Mouse (Mus musculus): ENCODE results near the gene Crim1. TPM values are rescaled to one million over a fixed set of nuclear protein-coding genes. Genes with fewer than 3 reads are reported as not detected.

Gene Crim1
- polyA plus RNA-seq, 1 experiment from 2014 or later = 4.7 TPM

DNA sequence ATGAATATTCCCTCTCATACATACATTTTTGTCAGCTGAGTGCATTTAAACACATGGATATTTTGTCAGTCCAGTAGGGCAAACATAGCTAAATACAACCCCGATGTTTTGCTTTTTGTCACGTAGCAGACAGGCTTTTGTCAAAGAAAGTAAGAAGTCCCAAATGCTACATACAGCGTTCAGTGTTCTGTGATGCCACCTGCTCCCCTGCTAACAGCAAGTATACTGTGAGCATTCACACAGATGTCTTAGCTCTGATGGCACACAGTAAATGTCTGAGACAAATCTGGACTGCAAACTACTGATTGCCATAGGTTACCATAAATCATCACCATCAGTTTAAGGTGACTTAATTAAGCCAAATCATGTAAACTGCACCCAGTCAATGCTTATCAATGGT lies 143.6 kb downstream of the Crim1 start:
- Histone ChIP-seq H3K27ac (ENCODE audit: low read length) (no peak overlapping the region), H3K9ac (ENCODE audit: low read length) (no peak overlapping the region), H3K27me3 (ENCODE audit: control insufficient read depth, insufficient read depth, low read depth, low read length) (no peaks in the 10 kb centered on the region; the same call in 1 of the 2 replicates), H3K4me2 (ENCODE audit: low read depth, low read length) (no peak overlapping the region), H3K4me1 (replicated peaks; ENCODE audit: control insufficient read depth, insufficient read depth, low read length) (peaks cover under 1% of the 10 kb centered on the region; the same call in 1 of the 2 replicates), H3K4me3 (ENCODE audit: low read length) (no peak overlapping the region), H3K9me3 (ENCODE audit: control insufficient read depth, low read length) (no peaks in the 10 kb centered on the region), H3K36me3 (ENCODE audit: control insufficient read depth, insufficient read depth, low read length) (no peaks in the 10 kb centered on the region)
- no peak for ATAC-seq (ENCODE audit: low read depth)
- 86% methylated on average over 3 of the region's 3 CpGs for WGBS

- H3K9me3 ChIP-seq (ENCODE audit: control insufficient read depth, low read length) = no peaks in the 10 kb centered on the region
- H3K4me3 ChIP-seq (ENCODE audit: low read length) = no peak overlapping the region
- no peak overlapping the region for H3K4me2 ChIP-seq (ENCODE audit: low read depth, low read length)
- H3K36me3 ChIP-seq (ENCODE audit: control insufficient read depth, insufficient read depth, low read length) = no peaks in the 10 kb centered on the region
- H3K27ac ChIP-seq (ENCODE audit: low read length) = no peak overlapping the region
- WGBS = 94% methylated on average over 17 of the region's 17 CpGs
- ATAC-seq (ENCODE audit: low read depth) = no peak
- peaks cover 3% of the 10 kb centered on the region for H3K27me3 ChIP-seq (ENCODE audit: control insufficient read depth, insufficient read depth, low read depth, low read length)
- H3K4me1 ChIP-seq (replicated peaks; ENCODE audit: control insufficient read depth, insufficient read depth, low read length) = no peaks in the 10 kb centered on the region
- H3K9ac ChIP-seq (ENCODE audit: low read length) = no peak overlapping the region
Observed at GRCm38 (mm10) chr17:78347111-78347801, 147.2 kb downstream of the Crim1 start.

DNA sequence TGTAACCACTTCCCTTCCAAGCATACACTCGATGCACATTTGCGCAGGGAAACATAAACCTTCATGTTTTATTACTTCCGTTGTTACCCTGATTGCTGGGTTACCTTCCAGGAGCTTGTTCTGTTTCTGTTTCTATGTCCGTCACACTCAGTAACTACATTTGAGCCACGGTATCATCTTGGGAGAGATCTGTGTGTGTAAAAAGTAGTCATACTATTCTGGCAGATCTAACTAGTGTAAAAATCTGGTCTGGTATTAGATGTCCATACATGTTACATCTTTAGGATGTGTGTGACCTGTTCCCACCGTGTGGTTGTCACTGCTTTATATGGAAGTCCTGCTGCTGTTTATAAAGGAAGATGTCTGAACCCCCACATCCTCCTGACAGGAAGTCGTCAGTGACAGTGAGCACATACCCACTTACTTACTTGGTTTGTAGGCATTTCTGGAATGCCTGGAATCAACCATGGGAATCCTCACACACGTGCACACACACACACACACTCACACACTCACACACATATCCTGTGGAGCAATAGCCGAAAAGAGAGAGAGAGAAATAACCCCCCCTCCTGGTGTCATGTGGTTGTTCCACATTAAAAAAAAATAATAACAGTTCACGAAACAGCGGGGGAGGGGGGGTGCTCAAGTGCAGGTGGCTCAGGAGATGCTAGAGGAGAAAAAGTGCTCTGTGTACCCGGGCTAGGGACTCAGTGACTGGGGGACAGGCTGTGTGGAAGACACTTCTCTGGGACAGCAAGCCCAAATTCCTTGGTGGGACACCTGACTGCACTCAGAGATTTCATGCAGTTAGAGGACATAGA lies 151.8 kb downstream of the Crim1 start:
- peak; percentile 15; the same call in 1 of the 2 replicates for ATAC-seq (ENCODE audit: low read depth)
- WGBS = 58% methylated on average over 12 of the region's 12 CpGs
- Histone ChIP-seq H3K9me3 (ENCODE audit: control insufficient read depth, low read length) (no peaks in the 10 kb centered on the region), H3K9ac (ENCODE audit: low read length) (no peak overlapping the region), H3K27me3 (ENCODE audit: control insufficient read depth, insufficient read depth, low read depth, low read length) (peaks cover 3% of the 10 kb centered on the region), H3K36me3 (ENCODE audit: control insufficient read depth, insufficient read depth, low read length) (peaks cover 5% of the 10 kb centered on the region; the same call in 1 of the 2 replicates), H3K27ac (ENCODE audit: low read length) (no peak overlapping the region), H3K4me3 (ENCODE audit: low read length) (no peak overlapping the region), H3K4me2 (ENCODE audit: low read depth, low read length) (no peak overlapping the region), H3K4me1 (replicated peaks; ENCODE audit: control insufficient read depth, insufficient read depth, low read length) (no peaks in the 10 kb centered on the region)

- Histone ChIP-seq H3K36me3 (ENCODE audit: control insufficient read depth, insufficient read depth, low read length) (peaks cover 5% of the 10 kb centered on the region; the same call in 1 of the 2 replicates), H3K9me3 (ENCODE audit: control insufficient read depth, low read length) (no peaks in the 10 kb centered on the region), H3K27me3 (ENCODE audit: control insufficient read depth, insufficient read depth, low read depth, low read length) (peaks cover 3% of the 10 kb centered on the region; the same call in 1 of the 2 replicates), H3K4me3 (ENCODE audit: low read length) (no peak overlapping the region), H3K27ac (ENCODE audit: low read length) (no peak overlapping the region), H3K4me1 (replicated peaks; ENCODE audit: control insufficient read depth, insufficient read depth, low read length) (no peaks in the 10 kb centered on the region), H3K9ac (ENCODE audit: low read length) (no peak overlapping the region), H3K4me2 (ENCODE audit: low read depth, low read length) (no peak overlapping the region)
- WGBS = 78% methylated on average over 3 of the region's 3 CpGs
- ATAC-seq (ENCODE audit: low read depth) = no peak
Observed at GRCm38 (mm10) chr17:78352500-78352855, 152.4 kb downstream of the Crim1 start.

- no peak overlapping the region for H3K27ac ChIP-seq (ENCODE audit: low read length)
- H3K9me3 ChIP-seq (ENCODE audit: control insufficient read depth, low read length) = no peaks in the 10 kb centered on the region
- no peak overlapping the region for H3K9ac ChIP-seq (ENCODE audit: low read length)
- ATAC-seq (ENCODE audit: low read depth) = no peak
- no peaks in the 10 kb centered on the region for H3K4me1 ChIP-seq (replicated peaks; ENCODE audit: control insufficient read depth, insufficient read depth, low read length)
- H3K36me3 ChIP-seq (ENCODE audit: control insufficient read depth, insufficient read depth, low read length) = peaks cover 5% of the 10 kb centered on the region; the same call in 1 of the 2 replicates
- WGBS = 85% methylated on average over 2 of the region's 2 CpGs
- no peak overlapping the region for H3K4me2 ChIP-seq (ENCODE audit: low read depth, low read length)
- H3K4me3 ChIP-seq (ENCODE audit: low read length) = no peak overlapping the region
- H3K27me3 ChIP-seq (ENCODE audit: control insufficient read depth, insufficient read depth, low read depth, low read length) = peaks cover 1% of the 10 kb centered on the region; the same call in 1 of the 2 replicates
Observed at GRCm38 (mm10) chr17:78354411-78354810, 154.4 kb downstream of the Crim1 start.

GRCm38 (mm10) chr17:78354871-78355270 lies 154.8 kb downstream of the Crim1 start:
- Histone ChIP-seq H3K27ac (ENCODE audit: low read length) (no peak overlapping the region), H3K27me3 (ENCODE audit: control insufficient read depth, insufficient read depth, low read depth, low read length) (no peaks in the 10 kb centered on the region), H3K9me3 (ENCODE audit: control insufficient read depth, low read length) (no peaks in the 10 kb centered on the region), H3K36me3 (ENCODE audit: control insufficient read depth, insufficient read depth, low read length) (peaks cover 5% of the 10 kb centered on the region; the same call in 1 of the 2 replicates), H3K9ac (ENCODE audit: low read length) (no peak overlapping the region), H3K4me1 (replicated peaks; ENCODE audit: control insufficient read depth, insufficient read depth, low read length) (no peaks in the 10 kb centered on the region), H3K4me2 (ENCODE audit: low read depth, low read length) (no peak overlapping the region), H3K4me3 (ENCODE audit: low read length) (no peak overlapping the region)
- no peak for ATAC-seq (ENCODE audit: low read depth)
- 76% methylated on average over 12 of the region's 12 CpGs for WGBS

DNA sequence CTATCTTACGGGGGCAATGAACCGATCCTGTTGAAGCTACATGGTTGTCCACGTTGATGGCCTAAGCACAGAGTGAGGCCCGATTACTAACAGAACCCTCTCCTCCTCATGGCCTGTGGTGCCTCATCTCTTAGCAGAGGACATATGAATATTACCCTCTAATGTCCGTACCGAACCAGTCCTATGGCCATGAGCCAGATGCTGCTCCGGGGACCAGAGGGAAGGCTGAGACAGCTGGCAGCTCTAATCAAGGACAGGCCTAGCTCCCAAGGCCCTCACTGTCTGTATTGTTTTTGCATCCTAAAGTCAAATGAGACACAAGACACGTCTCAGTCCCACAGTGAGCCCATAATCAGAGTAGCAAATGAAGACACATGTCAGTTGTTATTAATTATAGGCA lies 155.6 kb downstream of the Crim1 start:
- 86% methylated on average over 8 of the region's 8 CpGs for WGBS
- Histone ChIP-seq H3K4me3 (ENCODE audit: low read length) (no peak overlapping the region), H3K9me3 (ENCODE audit: control insufficient read depth, low read length) (no peaks in the 10 kb centered on the region), H3K4me2 (ENCODE audit: low read depth, low read length) (no peak overlapping the region), H3K4me1 (replicated peaks; ENCODE audit: control insufficient read depth, insufficient read depth, low read length) (no peaks in the 10 kb centered on the region), H3K27ac (ENCODE audit: low read length) (no peak overlapping the region), H3K27me3 (ENCODE audit: control insufficient read depth, insufficient read depth, low read depth, low read length) (no peaks in the 10 kb centered on the region), H3K36me3 (ENCODE audit: control insufficient read depth, insufficient read depth, low read length) (peaks cover 5% of the 10 kb centered on the region; the same call in 1 of the 2 replicates), H3K9ac (ENCODE audit: low read length) (no peak overlapping the region)
- ATAC-seq (ENCODE audit: low read depth) = no peak

DNA sequence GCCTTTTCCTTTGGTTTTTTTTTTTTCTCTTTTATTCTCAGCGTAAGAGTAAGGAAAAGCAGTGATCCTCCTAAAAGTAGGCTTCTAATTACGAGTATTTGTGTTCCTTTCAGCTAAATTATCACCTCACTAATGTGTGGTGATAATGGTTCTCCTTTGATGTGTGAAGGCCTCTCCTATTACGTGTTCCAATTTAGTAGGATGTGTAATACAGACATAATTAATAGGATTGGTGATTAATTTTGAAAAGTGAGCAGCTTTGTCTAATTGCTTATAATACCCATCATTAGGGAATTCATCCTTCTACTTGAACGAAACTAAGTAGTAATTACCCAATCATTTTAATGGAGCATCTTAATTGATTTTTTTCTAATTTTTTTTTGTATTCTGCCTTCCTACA lies 157.7 kb downstream of the Crim1 start:
- no peaks in the 10 kb centered on the region for H3K27me3 ChIP-seq (ENCODE audit: control insufficient read depth, insufficient read depth, low read depth, low read length)
- no peak overlapping the region for H3K4me3 ChIP-seq (ENCODE audit: low read length)
- H3K36me3 ChIP-seq (ENCODE audit: control insufficient read depth, insufficient read depth, low read length) = peaks cover 5% of the 10 kb centered on the region; the same call in 1 of the 2 replicates
- H3K4me1 ChIP-seq (replicated peaks; ENCODE audit: control insufficient read depth, insufficient read depth, low read length) = no peaks in the 10 kb centered on the region
- H3K9me3 ChIP-seq (ENCODE audit: control insufficient read depth, low read length) = no peaks in the 10 kb centered on the region
- ATAC-seq (ENCODE audit: low read depth) = no peak
- WGBS = 86% methylated on average over 4 of the region's 4 CpGs
- no peak overlapping the region for H3K27ac ChIP-seq (ENCODE audit: low read length)
- no peak overlapping the region for H3K9ac ChIP-seq (ENCODE audit: low read length)
- H3K4me2 ChIP-seq (ENCODE audit: low read depth, low read length) = no peak overlapping the region

GRCm38 (mm10) chr17:78358251-78358726 lies 158.2 kb downstream of the Crim1 start:
- no peaks in the 10 kb centered on the region for H3K9me3 ChIP-seq (ENCODE audit: control insufficient read depth, low read length)
- H3K27me3 ChIP-seq (ENCODE audit: control insufficient read depth, insufficient read depth, low read depth, low read length) = no peaks in the 10 kb centered on the region
- H3K4me3 ChIP-seq (ENCODE audit: low read length) = no peak overlapping the region
- H3K4me1 ChIP-seq (replicated peaks; ENCODE audit: control insufficient read depth, insufficient read depth, low read length) = no peaks in the 10 kb centered on the region
- no peak for ATAC-seq (ENCODE audit: low read depth)
- H3K27ac ChIP-seq (ENCODE audit: low read length) = no peak overlapping the region
- 74% methylated on average over 7 of the region's 7 CpGs for WGBS
- H3K4me2 ChIP-seq (ENCODE audit: low read depth, low read length) = no peak overlapping the region
- no peak overlapping the region for H3K9ac ChIP-seq (ENCODE audit: low read length)
- peaks cover 5% of the 10 kb centered on the region; the same call in 1 of the 2 replicates for H3K36me3 ChIP-seq (ENCODE audit: control insufficient read depth, insufficient read depth, low read length)
